Mouse (Mus musculus) forebrain, embryonic 12.5 days (tissue): Measurements from ENCODE around the gene Cyp2j8. TPM values are rescaled to one million over a fixed set of nuclear protein-coding genes. Genes with fewer than 3 reads are reported as not detected.
"Not testable (repeated sequence)": the region's sequence is repeated elsewhere in the genome, so short reads cannot be mapped to it uniquely, and the experiment has no call there.

Experiments
- ATAC-seq: fragments of 200-750 bp; cut with Nextera tagmentation; 2 replicates; pipeline ENCODE4 v1.8.0; 2017; ENCODE audit warnings: moderate TSS enrichment; ENCODE audit not compliant: low FRiP score
- H3K27ac ChIP-seq: fragments of 300-500 bp; sonication (generic); 2 replicates; pipeline ENCODE4 v1.5.1; 2016; ENCODE audit warnings: mild to moderate bottlenecking
- H3K27me3 ChIP-seq: fragments of 300-500 bp; sonication (generic); 2 replicates; pipeline ENCODE4 v1.6.1; 2016; ENCODE audit warnings: mild to moderate bottlenecking
- H3K36me3 ChIP-seq: fragments of 300-500 bp; sonication (generic); replicated peaks from 2 replicates; pipeline ENCODE4 v1.6.1; 2016; ENCODE audit warnings: mild to moderate bottlenecking
- H3K4me1 ChIP-seq: fragments of 300-500 bp; sonication (generic); 2 replicates; pipeline ENCODE4 v1.6.1; 2016
- H3K4me2 ChIP-seq: fragments of 300-500 bp; sonication (generic); 2 replicates; pipeline ENCODE4 v1.6.1; 2016; ENCODE audit warnings: mild to moderate bottlenecking, moderate library complexity
- H3K4me3 ChIP-seq: fragments of 300-500 bp; sonication (generic); replicated peaks from 2 replicates; pipeline ENCODE4 v1.5.1; 2016; ENCODE audit warnings: mild to moderate bottlenecking
- H3K9ac ChIP-seq: fragments of 300-500 bp; sonication (generic); 2 replicates; pipeline ENCODE4 v1.6.1; 2016; ENCODE audit warnings: mild to moderate bottlenecking
- H3K9me3 ChIP-seq: fragments of 300-500 bp; sonication (generic); 2 replicates; pipeline ENCODE4 v1.6.1; 2016
- WGBS: fragments of 180-500 bp; shearing (Covaris S2); methylation state at CpG from one replicate; pipeline ENCODE4 v1.1.7; 2016; 5-methylcytosine and 5-hydroxymethylcytosine counted together
- polyA plus RNA-seq: library from polyadenylated mRNA; unstranded; fragments of >200 nt; fragmentation: Nextera tagmentation; extraction: Ambion mirVana; gene quantifications from 2 replicates; pipeline ENCODE4 v1.2.1, GENCODE M21; 2016

The Cyp2j8 gene
- polyA plus RNA-seq: not detected in 2 replicates

DNA sequence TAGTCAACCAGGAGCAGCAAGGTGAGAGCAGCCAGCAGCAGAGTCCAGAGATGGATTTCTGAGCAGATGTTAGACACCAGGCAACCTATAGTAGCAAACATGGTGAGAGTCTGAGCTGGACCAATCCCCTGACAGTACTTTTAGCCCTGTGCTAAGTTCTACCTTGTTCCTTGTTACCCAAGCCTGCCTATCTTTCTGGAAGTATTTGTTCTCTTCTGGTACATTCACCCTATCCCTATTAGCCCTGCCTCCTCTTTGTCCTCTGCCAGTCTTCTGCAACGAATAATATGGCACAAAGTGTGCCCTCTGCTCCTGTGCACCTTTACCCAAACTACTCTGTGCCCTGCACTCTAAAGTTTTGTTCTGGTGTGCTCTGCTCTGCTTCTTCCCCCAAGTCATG is at the start of gene Cyp2j8:
Gene Cyp2j8 (minus strand): TSS at position 101 of the 400 bp plus-strand sequence.
- Histone ChIP-seq H3K27ac (no peak within 1 kb of the TSS), H3K27me3 (no peaks in the 10 kb centered on the region), H3K9me3 (no peaks in the 10 kb centered on the region), H3K4me1 (no peaks in the 10 kb centered on the region), H3K9ac (no peak within 1 kb of the TSS), H3K4me2 (no peak within 1 kb of the TSS), H3K36me3 (no peaks in the 10 kb centered on the region), H3K4me3 (no peak within 1 kb of the TSS)
- ATAC-seq: no peak
- 83% methylated on average over 1 of the region's 1 CpGs for WGBS

GRCm38 (mm10) chr4:96553133-96553819 is 46.1 kb upstream of the Cyp2j8 start, which contains the start of gene Cyp2j6:
TSS of gene Cyp2j6 (minus strand) at chr4:96553661.
- H3K4me2 ChIP-seq: peak within 1 kb of the TSS; percentile 65
- no peaks in the 10 kb centered on the region for H3K36me3 ChIP-seq
- no peaks in the 10 kb centered on the region for H3K4me1 ChIP-seq
- H3K27ac ChIP-seq: no peak within 1 kb of the TSS
- peak within 1 kb of the TSS; percentile 60 for H3K9ac ChIP-seq
- H3K4me3 ChIP-seq: peak within 1 kb of the TSS; percentile 48
- H3K27me3 ChIP-seq: no peaks in the 10 kb centered on the region
- no peaks in the 10 kb centered on the region for H3K9me3 ChIP-seq
- ATAC-seq: peak; percentile 90
- 2% methylated on average over 16 of the region's 16 CpGs for WGBS

DNA sequence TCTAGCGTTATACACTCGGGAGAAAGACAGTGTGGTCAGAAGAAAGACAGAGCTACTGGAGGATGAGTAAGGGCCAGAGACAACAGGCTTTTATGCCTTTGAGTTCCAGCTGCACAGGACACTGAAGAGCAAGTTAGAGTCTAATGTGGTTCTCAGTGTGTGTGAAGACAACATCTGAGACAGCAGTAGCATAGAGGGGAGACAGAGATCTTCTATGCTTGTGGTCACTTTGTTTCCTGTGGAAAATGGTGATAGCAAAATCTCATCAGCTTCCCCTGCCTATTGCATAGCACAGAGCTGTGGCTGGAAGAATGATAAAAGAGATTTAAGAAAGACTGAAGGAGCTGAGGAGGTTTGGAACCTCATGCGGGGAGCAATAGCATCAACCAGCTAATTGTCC is 44.4 kb upstream of the Cyp2j8 start:
- Histone ChIP-seq H3K27me3 (no peaks in the 10 kb centered on the region), H3K4me2 (no peak overlapping the region), H3K9ac (no peak overlapping the region), H3K9me3 (no peaks in the 10 kb centered on the region), H3K4me3 (no peak overlapping the region), H3K27ac (no peak overlapping the region), H3K36me3 (no peaks in the 10 kb centered on the region), H3K4me1 (peaks cover 3% of the 10 kb centered on the region)
- 93% methylated on average over 3 of the region's 3 CpGs for WGBS
- no peak for ATAC-seq

DNA sequence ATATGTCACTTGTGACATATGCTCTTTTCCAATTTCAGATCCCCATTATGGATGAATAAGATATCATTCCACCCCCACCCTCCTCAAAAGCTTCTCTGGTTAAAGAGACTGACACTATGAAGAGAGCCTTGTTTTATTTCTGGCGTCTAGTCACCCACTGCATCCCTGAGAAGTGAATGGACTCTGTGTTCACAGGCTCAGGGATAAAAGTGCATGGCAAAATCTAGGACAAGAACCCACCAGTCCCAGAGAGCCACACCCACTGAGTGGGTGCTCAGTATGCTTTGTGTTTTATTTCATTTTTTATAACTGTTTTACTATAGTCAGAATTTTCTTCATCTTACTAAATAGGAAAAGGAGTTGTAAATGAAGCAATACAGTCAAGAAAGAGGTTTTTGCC is 38.8 kb upstream of the Cyp2j8 start:
- Histone ChIP-seq H3K27ac (no peak overlapping the region), H3K9ac (no peak overlapping the region), H3K4me3 (no peak overlapping the region), H3K4me1 (peaks cover 3% of the 10 kb centered on the region), H3K27me3 (no peaks in the 10 kb centered on the region), H3K4me2 (no peak overlapping the region), H3K9me3 (no peaks in the 10 kb centered on the region), H3K36me3 (no peaks in the 10 kb centered on the region)
- 62% methylated on average over 1 of the region's 1 CpGs for WGBS
- no peak for ATAC-seq

DNA sequence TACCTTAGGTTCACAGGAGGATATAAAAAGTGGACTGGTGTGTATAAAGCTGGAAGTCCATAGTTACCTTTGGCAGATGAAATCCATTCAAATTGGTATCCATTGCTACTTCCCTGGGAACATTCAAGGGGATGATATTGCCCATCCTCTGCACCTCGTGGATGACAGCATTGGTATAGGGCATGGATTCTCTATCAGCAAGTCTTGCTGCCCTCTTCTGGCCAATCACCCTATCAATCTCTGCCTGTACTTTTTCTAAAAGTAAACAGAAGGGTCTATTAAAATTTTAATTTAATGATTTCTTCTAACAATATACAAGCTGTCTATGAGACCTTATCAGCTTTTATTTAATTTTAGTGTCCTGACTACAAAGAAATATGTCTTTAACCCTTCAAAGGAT is 18.6 kb upstream of the Cyp2j8 start:
- Histone ChIP-seq H3K4me3 (no peak overlapping the region), H3K9ac (no peak overlapping the region), H3K27me3 (no peaks in the 10 kb centered on the region), H3K4me1 (no peaks in the 10 kb centered on the region), H3K36me3 (no peaks in the 10 kb centered on the region), H3K27ac (no peak overlapping the region), H3K4me2 (no peak overlapping the region), H3K9me3 (no peaks in the 10 kb centered on the region)
- no peak for ATAC-seq
- 30% methylated on average over 1 of the region's 1 CpGs for WGBS

GRCm38 (mm10) chr4:96522256-96522655 is 15.1 kb upstream of the Cyp2j8 start:
- Histone ChIP-seq H3K4me1 (no peaks in the 10 kb centered on the region), H3K27ac (no peak overlapping the region), H3K9ac (no peak overlapping the region), H3K27me3 (no peaks in the 10 kb centered on the region), H3K4me2 (no peak overlapping the region), H3K4me3 (no peak overlapping the region), H3K9me3 (no peaks in the 10 kb centered on the region), H3K36me3 (no peaks in the 10 kb centered on the region)
- ATAC-seq: no peak
- 88% methylated on average over 2 of the region's 2 CpGs for WGBS

DNA sequence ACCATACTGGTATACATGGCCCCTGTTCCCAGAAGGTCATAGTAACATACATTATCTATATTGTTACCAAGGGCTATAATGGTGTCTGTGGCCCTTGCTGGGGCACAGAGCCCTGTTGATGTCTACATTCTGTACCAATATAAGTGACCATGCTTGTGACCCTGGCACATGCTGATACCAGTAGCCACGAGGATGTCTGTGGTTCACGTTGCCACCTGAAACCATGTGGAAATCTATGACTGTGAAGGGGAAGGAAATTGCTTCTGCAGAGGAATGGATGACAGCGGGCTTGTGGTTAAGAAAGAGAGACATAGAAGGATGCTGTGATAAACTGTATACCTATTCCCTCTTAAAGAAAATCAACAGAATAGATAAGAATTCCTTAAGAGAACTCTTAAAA is 2.9 kb upstream of the Cyp2j8 start:
- no peak for ATAC-seq
- Histone ChIP-seq H3K4me3 (no peak overlapping the region), H3K4me2 (no peak overlapping the region), H3K27me3 (no peaks in the 10 kb centered on the region), H3K27ac (no peak overlapping the region), H3K9ac (no peak overlapping the region), H3K4me1 (no peaks in the 10 kb centered on the region), H3K36me3 (no peaks in the 10 kb centered on the region), H3K9me3 (no peaks in the 10 kb centered on the region)
- 82% methylated on average over 3 of the region's 3 CpGs for WGBS

DNA sequence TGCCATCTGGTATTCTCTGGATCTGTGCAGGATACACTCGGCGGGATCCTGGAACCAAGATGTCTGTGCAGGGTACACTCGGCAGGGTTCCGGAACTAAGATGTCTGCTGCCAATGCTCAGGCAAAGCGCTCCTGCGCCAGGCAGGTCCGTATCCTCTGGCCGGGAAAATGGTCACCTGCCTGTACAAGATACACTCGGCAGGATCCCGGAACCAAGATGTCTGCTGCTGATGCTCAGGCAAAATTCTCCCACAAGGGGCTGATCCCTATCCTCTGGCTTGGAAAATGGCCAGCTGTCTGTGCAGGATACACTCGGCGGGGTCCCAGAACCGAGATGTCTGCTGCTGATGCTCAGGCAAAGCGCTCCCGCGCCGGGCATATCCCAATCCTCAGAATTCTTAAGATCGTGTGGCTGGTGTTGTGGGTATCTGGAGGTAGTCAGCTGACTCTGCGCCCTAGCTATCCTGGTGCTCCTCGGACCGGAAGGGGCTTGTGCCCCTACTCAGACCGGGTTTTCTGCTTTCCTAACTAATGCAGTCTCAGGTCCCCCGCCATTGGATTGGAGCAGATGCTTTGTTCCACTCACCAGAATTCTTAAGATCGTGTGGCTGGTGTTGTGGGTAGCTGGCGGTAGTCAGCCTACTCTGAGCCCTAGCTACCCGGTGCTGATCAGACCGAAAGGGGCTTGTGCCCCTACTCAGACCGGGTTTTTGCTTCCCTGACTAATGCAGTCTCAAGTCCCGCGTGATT is 43.7 kb downstream of the Cyp2j8 start:
- WGBS: 88% methylated on average over 30 of the region's 30 CpGs
- not testable (repeated sequence) for H3K4me2 ChIP-seq, H3K27ac ChIP-seq, H3K9ac ChIP-seq, ATAC-seq, H3K9me3 ChIP-seq, H3K4me3 ChIP-seq, H3K4me1 ChIP-seq, H3K27me3 ChIP-seq, H3K36me3 ChIP-seq

Other genes starting within 250 kb of the Cyp2j8 start
- gene Cyp2j11, start 158.7 kb downstream of the Cyp2j8 start, polyA plus RNA-seq: not detected in 2 replicates
- 3.4 and 3.7 TPM in 2 replicates for gene Cyp2j6, start 46.3 kb upstream of the Cyp2j8 start, polyA plus RNA-seq
- 2.0 and 2.7 TPM in 2 replicates for gene Cyp2j9, start 84.2 kb upstream of the Cyp2j8 start, polyA plus RNA-seq
- gene Cyp2j5, start 156.8 kb upstream of the Cyp2j8 start, polyA plus RNA-seq: not detected in 2 replicates